Comparison of ENCODE assay signal across 13 mouse cellular contexts in genomic region chr10:11198346-11198745, GRCm38 (mm10). TPM values are rescaled to one million over a fixed set of nuclear protein-coding genes. Genes with fewer than 3 reads are reported as not detected.
DNase-seq lines count a peak whose midpoint lies in the region; ATAC-seq and TF ChIP-seq lines count a peak whose summit lies in the region.
"Had no signal": no experiment of that assay in that cellular context is flagged by ENCODE, and none has a peak within 500 bp of the region (broad histone marks: within the 10 kb centered on the region; RNA-seq: fewer than 3 reads in every experiment).

No protein-coding gene starts in this region.

- TF ChIP-seq EP300 in heart, adult 2 months (IDR thresholded peaks at IDR 0.05; ENCODE audit: insufficient read depth, low read depth, low read length): no peak

- H3K9me3 ChIP-seq in heart, embryonic 12.5 days (replicated peaks): no peaks in the 10 kb centered on the region
- H3K9me3 ChIP-seq in midbrain, embryonic 11.5 days (ENCODE audit: control insufficient read depth, low read length): no peaks in the 10 kb centered on the region
- H3K9me3 ChIP-seq: limb, embryonic 10.5 days; neural tube, embryonic 13.5 days; stomach, embryonic 15.5 days had no signal

- H3K27me3 ChIP-seq in heart, adult 2 months (ENCODE audit: control insufficient read depth, insufficient read depth, low read length): no peaks in the 10 kb centered on the region
- no peaks in the 10 kb centered on the region for H3K27me3 ChIP-seq in heart, embryonic 12.5 days (replicated peaks)
- H3K27me3 ChIP-seq in midbrain, embryonic 11.5 days (ENCODE audit: control insufficient read depth, insufficient read depth, low read length): no peaks in the 10 kb centered on the region
- H3K27me3 ChIP-seq: neural tube, embryonic 13.5 days; stomach, embryonic 15.5 days had no signal

- H3K4me1 ChIP-seq in heart, adult 2 months (ENCODE audit: control insufficient read depth, insufficient read depth, low read length): no peaks in the 10 kb centered on the region; the same call in 1 of the 2 replicates
- no peaks in the 10 kb centered on the region for H3K4me1 ChIP-seq in heart, embryonic 12.5 days (replicated peaks)
- no peaks in the 10 kb centered on the region for H3K4me1 ChIP-seq in midbrain, embryonic 11.5 days (ENCODE audit: control insufficient read depth, insufficient read depth, low read length)
- H3K4me1 ChIP-seq: limb, embryonic 10.5 days; neural tube, embryonic 13.5 days; stomach, embryonic 15.5 days had no signal

- WGBS in heart, adult 2 months: 94% methylated on average over 2 of the region's 2 CpGs
- 95% methylated on average over 2 of the region's 2 CpGs for WGBS in heart, embryonic 12.5 days
- WGBS in midbrain, embryonic 11.5 days: 94% methylated on average over 2 of the region's 2 CpGs

- H3K4me3 ChIP-seq in heart, adult 2 months: no peak overlapping the region
- no peak overlapping the region for H3K4me3 ChIP-seq in heart, embryonic 12.5 days
- no peak overlapping the region for H3K4me3 ChIP-seq in midbrain, embryonic 11.5 days (ENCODE audit: low read depth, low read length)
- H3K4me3 ChIP-seq: limb, embryonic 10.5 days; neural tube, embryonic 13.5 days; stomach, embryonic 15.5 days had no signal

- intact Hi-C loops in heart, adult 2 months (cut with DNase I): no loop called here

- peak overlapping the region; percentile 52 for H3K27ac ChIP-seq in heart, adult 2 months
- H3K27ac ChIP-seq in heart, embryonic 12.5 days (ENCODE audit: poor library complexity, severe bottlenecking): no peak overlapping the region
- H3K27ac ChIP-seq in midbrain, embryonic 11.5 days (ENCODE audit: low read depth, low read length): no peak overlapping the region
- H3K27ac ChIP-seq: hindbrain, embryonic 14.5 days; limb, embryonic 10.5 days; neural tube, embryonic 13.5 days; stomach, embryonic 15.5 days had no signal

- H3K9ac ChIP-seq in heart, adult 2 months (ENCODE audit: low read depth, low read length): no peak overlapping the region
- H3K9ac ChIP-seq in heart, embryonic 12.5 days: no peak overlapping the region
- no peak overlapping the region for H3K9ac ChIP-seq in midbrain, embryonic 11.5 days (ENCODE audit: low read length)
- H3K9ac ChIP-seq: hindbrain, embryonic 14.5 days; neural tube, embryonic 13.5 days; stomach, embryonic 15.5 days had no signal

- TF ChIP-seq POLR2A in heart, adult 2 months (IDR thresholded peaks at IDR 0.05; ENCODE audit: insufficient read depth, low read depth, low read length): no peak

- H3K36me3 ChIP-seq in heart, adult 2 months (ENCODE audit: control insufficient read depth, insufficient read depth, low read length): peaks cover 10% of the 10 kb centered on the region
- peaks cover 52% of the 10 kb centered on the region for H3K36me3 ChIP-seq in heart, embryonic 12.5 days
- peaks cover 10% of the 10 kb centered on the region for H3K36me3 ChIP-seq in midbrain, embryonic 11.5 days (ENCODE audit: control insufficient read depth, insufficient read depth, low read length)

- no peak for TF ChIP-seq CTCF in heart, adult 2 months (IDR thresholded peaks at IDR 0.05)

- DNase-seq in heart, adult 2 months: peak in 1 of 2 experiments; percentile 21
- DNase-seq in adipocyte (ENCODE audit: low spot score): peak; percentile 81
- peak; percentile 45 for DNase-seq in fat pad, adult 2 months (ENCODE audit: extremely low read depth, low read depth, low spot score)
- peak; percentile 15 to 47 for DNase-seq in layer of hippocampus, postnatal 14 days (ENCODE audit: low spot score in 2 of 2)
- no peak for DNase-seq in midbrain, embryonic 11.5 days (ENCODE audit: low spot score, missing footprints)
- DNase-seq in neural tube, embryonic 10.5 days (ENCODE audit: extremely low spot score, low spot score): no peak
- DNase-seq: kidney, postnatal 10 days; lung, adult 18-20 months had no signal

- no peaks in the 10 kb centered on the region for H3K79me2 ChIP-seq in heart, adult 2 months (replicated peaks; ENCODE audit: control insufficient read depth, insufficient read depth, low read length)

- no peak overlapping the region for H3K4me2 ChIP-seq in heart, embryonic 12.5 days
- H3K4me2 ChIP-seq in midbrain, embryonic 11.5 days: no peak overlapping the region
- H3K4me2 ChIP-seq: hindbrain, embryonic 14.5 days; neural tube, embryonic 13.5 days; stomach, embryonic 15.5 days had no signal

- no peak for ATAC-seq in heart, embryonic 12.5 days (ENCODE audit: insufficient number of reproducible peaks, low FRiP score)
- ATAC-seq in midbrain, embryonic 11.5 days (ENCODE audit: low FRiP score): no peak

RNA-seq across cellular contexts. Expression of gene Shprh, which starts 49.1 kb away (rescaled TPM):
- total RNA-seq in heart, adult 2 months (2021): 10 to 100 TPM; 11.1 TPM
- 1.9 and 4.0 TPM in 2 replicates for polyA plus RNA-seq in heart, adult 2 months (2012; rRNA removed)
- polyA plus RNA-seq in heart, embryonic 12.5 days (2016; fragmentation: Nextera tagmentation; extraction: Ambion mirVana): 15.9 TPM in 2 replicates
- 10 to 100 TPM; 43.9 to 47.9 TPM for total RNA-seq in layer of hippocampus, postnatal 14 days (2021)
- polyA plus RNA-seq in midbrain, embryonic 11.5 days (2014; fragmentation: Nextera tagmentation; extraction: Ambion mirVana): 26.7 and 29.8 TPM in 2 replicates

Comparison
In these comparisons a context has a peak if more than half of its experiments do, and no peak if none do; other contexts are left out.
1. DNase-seq: peak in adipocyte (single experiment), fat pad, adult 2 months (single experiment) and layer of hippocampus, postnatal 14 days (2 of 2); none in midbrain, embryonic 11.5 days (single experiment) and neural tube, embryonic 10.5 days (single experiment).